Mouse (Mus musculus) heart, embryonic 16.5 days (tissue): ENCODE results near the gene Mlh1. TPM values are rescaled to one million over a fixed set of nuclear protein-coding genes. Genes with fewer than 3 reads are reported as not detected.
A peak's percentile ranks its signal among the peaks of the same experiment; 100 is the strongest.

ENCODE experiments used
- ATAC-seq: fragments of 200-750 bp; cut with Nextera tagmentation; replicated peaks from 2 replicates; pipeline ENCODE4 v1.8.0; 2017; ENCODE audit warnings: moderate number of reproducible peaks; ENCODE audit not compliant: insufficient read depth, low FRiP score; ENCODE audit errors: extremely low read depth
- H3K27ac ChIP-seq: fragments of 300-500 bp; sonication (generic); 2 replicates; pipeline ENCODE4 v1.5.1; 2014; ENCODE audit warnings: mild to moderate bottlenecking, low read length, control low read depth, moderate library complexity
- H3K27me3 ChIP-seq: fragments of 300-500 bp; sonication (generic); 2 replicates; pipeline ENCODE4 v1.6.1; 2014; ENCODE audit warnings: low read length, mixed read lengths; ENCODE audit not compliant: control insufficient read depth, insufficient read depth
- H3K36me3 ChIP-seq: fragments of 300-500 bp; sonication (generic); 2 replicates; pipeline ENCODE4 v1.6.1; 2014; ENCODE audit not compliant: control insufficient read depth, insufficient read depth
- H3K4me1 ChIP-seq: fragments of 300-500 bp; sonication (generic); 2 replicates; pipeline ENCODE4 v1.6.1; 2014; ENCODE audit warnings: low read length, mixed read lengths; ENCODE audit not compliant: control insufficient read depth, insufficient read depth
- H3K4me2 ChIP-seq: fragments of 300-500 bp; sonication (generic); 2 replicates; pipeline ENCODE4 v1.6.1; 2014; ENCODE audit warnings: low read depth, mild to moderate bottlenecking, control low read depth, low read length
- H3K4me3 ChIP-seq: fragments of 300-500 bp; sonication (generic); 2 replicates; pipeline ENCODE4 v1.5.1; 2014; ENCODE audit warnings: mild to moderate bottlenecking, control low read depth, low read length
- H3K9ac ChIP-seq: fragments of 300-500 bp; sonication (generic); 2 replicates; pipeline ENCODE4 v1.6.1; 2014; ENCODE audit warnings: low read length, control low read depth
- H3K9me3 ChIP-seq: fragments of 300-500 bp; sonication (generic); replicated peaks from 2 replicates; pipeline ENCODE4 v1.6.1; 2016; ENCODE audit warnings: low read length; ENCODE audit not compliant: control insufficient read depth
- WGBS: fragments of 180-500 bp; shearing (Covaris S2); extraction: QIAGEN DNeasy Blood & Tissue Kit; methylation state at CpG from one replicate; pipeline ENCODE4 v1.1.7; 2014; 5-methylcytosine and 5-hydroxymethylcytosine counted together
- polyA plus RNA-seq: library from polyadenylated mRNA; unstranded; fragments of >200 nt; fragmentation: Nextera tagmentation; extraction: Ambion mirVana; gene quantifications from 2 replicates; pipeline ENCODE4 v1.2.1, GENCODE M21; 2015

The Mlh1 gene
- polyA plus RNA-seq, 1 experiment from 2014 or later: 34.6 TPM

- Histone ChIP-seq H3K9me3 (no peaks in the 10 kb centered on the region), H3K9ac (no peak overlapping the region), H3K27ac (no peak overlapping the region), H3K4me2 (no peak overlapping the region), H3K36me3 (peaks cover 40% of the 10 kb centered on the region), H3K4me3 (no peak overlapping the region), H3K4me1 (peaks cover 20% of the 10 kb centered on the region), H3K27me3 (no peaks in the 10 kb centered on the region)
- 70% methylated on average over 6 of the region's 6 CpGs for WGBS
- ATAC-seq: no peak
These were observed 28.2 kb downstream of the Mlh1 start for GRCm38 (mm10) chr9:111243384-111243783.

GRCm38 (mm10) chr9:111239821-111240220 lies 31.8 kb downstream of the Mlh1 start:
- H3K4me1 ChIP-seq: peaks cover 6% of the 10 kb centered on the region; the same call in 1 of the 2 replicates
- H3K36me3 ChIP-seq: peaks cover 47% of the 10 kb centered on the region
- no peak overlapping the region for H3K4me2 ChIP-seq
- no peaks in the 10 kb centered on the region for H3K27me3 ChIP-seq
- no peak for ATAC-seq
- H3K27ac ChIP-seq: no peak overlapping the region
- WGBS: 80% methylated on average over 4 of the region's 4 CpGs
- no peaks in the 10 kb centered on the region for H3K9me3 ChIP-seq
- H3K9ac ChIP-seq: no peak overlapping the region
- H3K4me3 ChIP-seq: no peak overlapping the region

- H3K4me3 ChIP-seq: no peak overlapping the region
- no peaks in the 10 kb centered on the region for H3K9me3 ChIP-seq
- no peaks in the 10 kb centered on the region for H3K27me3 ChIP-seq
- no peak overlapping the region for H3K9ac ChIP-seq
- no peak overlapping the region for H3K4me2 ChIP-seq
- peaks cover 52% of the 10 kb centered on the region for H3K36me3 ChIP-seq
- H3K27ac ChIP-seq: no peak overlapping the region
- ATAC-seq: no peak
- H3K4me1 ChIP-seq: peaks cover 6% of the 10 kb centered on the region; the same call in 1 of the 2 replicates
These were observed 33.9 kb downstream of the Mlh1 start for GRCm38 (mm10) chr9:111237726-111238125.

GRCm38 (mm10) chr9:111234701-111235100 lies 36.9 kb downstream of the Mlh1 start:
- H3K4me1 ChIP-seq: peaks cover 5% of the 10 kb centered on the region; the same call in 1 of the 2 replicates
- 83% methylated on average over 9 of the region's 9 CpGs for WGBS
- H3K27me3 ChIP-seq: no peaks in the 10 kb centered on the region
- no peak overlapping the region for H3K4me3 ChIP-seq
- no peak overlapping the region for H3K9ac ChIP-seq
- ATAC-seq: no peak
- H3K9me3 ChIP-seq: no peaks in the 10 kb centered on the region
- peaks cover 45% of the 10 kb centered on the region for H3K36me3 ChIP-seq
- H3K27ac ChIP-seq: no peak overlapping the region
- H3K4me2 ChIP-seq: no peak overlapping the region

GRCm38 (mm10) chr9:111228446-111228845 lies 43.1 kb downstream of the Mlh1 start:
- H3K9ac ChIP-seq: no peak overlapping the region
- H3K27me3 ChIP-seq: no peaks in the 10 kb centered on the region
- no peaks in the 10 kb centered on the region for H3K9me3 ChIP-seq
- ATAC-seq: peak; percentile 92
- 33% methylated on average over 5 of the region's 5 CpGs for WGBS
- peaks cover 37% of the 10 kb centered on the region for H3K4me1 ChIP-seq
- no peak overlapping the region for H3K4me3 ChIP-seq
- H3K27ac ChIP-seq: peak overlapping the region; percentile 70
- peaks cover 34% of the 10 kb centered on the region for H3K36me3 ChIP-seq
- no peak overlapping the region for H3K4me2 ChIP-seq

GRCm38 (mm10) chr9:111223406-111223805 lies 48.2 kb downstream of the Mlh1 start:
- Histone ChIP-seq H3K9me3 (no peaks in the 10 kb centered on the region), H3K4me1 (peaks cover 20% of the 10 kb centered on the region), H3K27ac (no peak overlapping the region), H3K36me3 (peaks cover 39% of the 10 kb centered on the region), H3K4me3 (no peak overlapping the region), H3K9ac (no peak overlapping the region), H3K27me3 (no peaks in the 10 kb centered on the region), H3K4me2 (no peak overlapping the region)
- no peak for ATAC-seq
- WGBS: 95% methylated on average over 5 of the region's 5 CpGs

- peaks cover 6% of the 10 kb centered on the region; the same call in 1 of the 2 replicates for H3K4me1 ChIP-seq
- no peak overlapping the region for H3K4me3 ChIP-seq
- no peaks in the 10 kb centered on the region for H3K9me3 ChIP-seq
- no peak overlapping the region for H3K4me2 ChIP-seq
- H3K9ac ChIP-seq: no peak overlapping the region
- 80% methylated on average over 1 of the region's 1 CpGs for WGBS
- peaks cover 37% of the 10 kb centered on the region for H3K36me3 ChIP-seq
- no peaks in the 10 kb centered on the region for H3K27me3 ChIP-seq
- no peak overlapping the region for H3K27ac ChIP-seq
- no peak for ATAC-seq
These were observed 50.0 kb downstream of the Mlh1 start for GRCm38 (mm10) chr9:111221580-111221979.

GRCm38 (mm10) chr9:111220551-111221080 lies 51.0 kb downstream of the Mlh1 start:
- ATAC-seq: no peak
- Histone ChIP-seq H3K27me3 (no peaks in the 10 kb centered on the region), H3K27ac (no peak overlapping the region), H3K9me3 (no peaks in the 10 kb centered on the region), H3K4me3 (no peak overlapping the region), H3K36me3 (peaks cover 41% of the 10 kb centered on the region), H3K9ac (no peak overlapping the region), H3K4me2 (no peak overlapping the region), H3K4me1 (no peaks in the 10 kb centered on the region; the same call in 1 of the 2 replicates)
- 89% methylated on average over 5 of the region's 5 CpGs for WGBS

GRCm38 (mm10) chr9:111216424-111216823 lies 55.2 kb downstream of the Mlh1 start:
- ATAC-seq: no peak
- Histone ChIP-seq H3K4me1 (peaks cover 18% of the 10 kb centered on the region), H3K27ac (no peak overlapping the region), H3K4me2 (no peak overlapping the region), H3K36me3 (peaks cover 25% of the 10 kb centered on the region), H3K27me3 (no peaks in the 10 kb centered on the region), H3K9me3 (no peaks in the 10 kb centered on the region), H3K9ac (no peak overlapping the region), H3K4me3 (no peak overlapping the region)
